Comparison of ENCODE assay signal across 11 mouse cellular contexts in genomic region chr4:130391265-130391664, GRCm38 (mm10). TPM values are rescaled to one million over a fixed set of nuclear protein-coding genes. Genes with fewer than 3 reads are reported as not detected.
DNase-seq lines count a peak whose midpoint lies in the region; ATAC-seq and TF ChIP-seq lines count a peak whose summit lies in the region.
"Had no signal": no experiment of that assay in that cellular context is flagged by ENCODE, and none has a peak within 500 bp of the region (broad histone marks: within the 10 kb centered on the region; RNA-seq: fewer than 3 reads in every experiment).

No protein-coding gene starts in this region.

- ATAC-seq in liver, embryonic 14.5 days (ENCODE audit: insufficient read depth) = no peak
- no peak for ATAC-seq in liver, embryonic 11.5 days (replicated peaks; ENCODE audit: low FRiP score)
- no peak for ATAC-seq in midbrain, embryonic 13.5 days

- no peak overlapping the region for H3K9ac ChIP-seq in liver, embryonic 14.5 days (replicated peaks)
- no peak overlapping the region for H3K9ac ChIP-seq in liver, embryonic 11.5 days (ENCODE audit: low read depth, low read length)
- H3K9ac ChIP-seq in midbrain, embryonic 13.5 days (replicated peaks) = no peak overlapping the region
- H3K9ac ChIP-seq: embryonic facial prominence, embryonic 13.5 days; liver, embryonic 15.5 days had no signal

- H3K27ac ChIP-seq in gastrocnemius, adult 2 months = no peak overlapping the region
- H3K27ac ChIP-seq in liver, embryonic 14.5 days = no peak overlapping the region
- no peak overlapping the region for H3K27ac ChIP-seq in liver, embryonic 11.5 days (ENCODE audit: low read depth, low read length)
- 0 out of 2 replicates have a peak overlapping the region, but pooled peaks have one; percentile 2 for H3K27ac ChIP-seq in midbrain, embryonic 13.5 days
- H3K27ac ChIP-seq: embryonic facial prominence, embryonic 13.5 days; liver, embryonic 15.5 days had no signal

- H3K4me1 ChIP-seq in liver, embryonic 14.5 days (replicated peaks; ENCODE audit: control insufficient read depth in 2 of 2, insufficient read depth in 2 of 2, low read length in 1 of 2) = no peaks in the 10 kb centered on the region
- no peaks in the 10 kb centered on the region for H3K4me1 ChIP-seq in liver, embryonic 11.5 days (replicated peaks; ENCODE audit: control insufficient read depth, insufficient read depth, low read length)
- 0 out of 2 replicates have a peak, but pooled peaks cover 14% of the 10 kb centered on the region for H3K4me1 ChIP-seq in midbrain, embryonic 13.5 days (replicated peaks)
- H3K4me1 ChIP-seq: embryonic facial prominence, embryonic 13.5 days; liver, embryonic 15.5 days had no signal

- H3K4me2 ChIP-seq in liver, embryonic 14.5 days (ENCODE audit: low read depth) = no peak overlapping the region
- no peak overlapping the region for H3K4me2 ChIP-seq in liver, embryonic 11.5 days
- H3K4me2 ChIP-seq in midbrain, embryonic 13.5 days (replicated peaks) = no peak overlapping the region
- H3K4me2 ChIP-seq: embryonic facial prominence, embryonic 13.5 days; liver, embryonic 15.5 days had no signal

- TF ChIP-seq CTCF in gastrocnemius, adult 2 months (IDR thresholded peaks at IDR 0.05) = peak; percentile 12; the same call in 1 of the 2 replicates
- TF ChIP-seq CTCF in liver, embryonic 14.5 days (IDR thresholded peaks at IDR 0.05; ENCODE audit: low read depth) = peak; percentile 34

- H3K36me3 ChIP-seq in liver, embryonic 14.5 days (replicated peaks; ENCODE audit: control insufficient read depth, insufficient read depth, low read depth) = peaks cover 33% of the 10 kb centered on the region
- peaks cover 25% of the 10 kb centered on the region for H3K36me3 ChIP-seq in liver, embryonic 11.5 days (ENCODE audit: control insufficient read depth, insufficient read depth, low read length)
- peaks cover 37% of the 10 kb centered on the region for H3K36me3 ChIP-seq in midbrain, embryonic 13.5 days

- no peak overlapping the region for H3K4me3 ChIP-seq in gastrocnemius, adult 2 months
- H3K4me3 ChIP-seq in liver, embryonic 14.5 days (ENCODE audit: insufficient read depth in 1 of 2, low read depth in 2 of 2, low read length in 2 of 2) = no peak overlapping the region
- H3K4me3 ChIP-seq in liver, embryonic 11.5 days (ENCODE audit: low read depth, low read length) = no peak overlapping the region
- no peak overlapping the region for H3K4me3 ChIP-seq in midbrain, embryonic 13.5 days (replicated peaks)
- H3K4me3 ChIP-seq: embryonic facial prominence, embryonic 13.5 days; liver, embryonic 15.5 days had no signal

- DNase-seq in gastrocnemius, adult 2 months = no peak
- no peak for DNase-seq in gastrocnemius, postnatal 25 days
- no peak for DNase-seq in liver, embryonic 14.5 days (ENCODE audit: low read depth in 3 of 3, low spot score in 3 of 3)
- DNase-seq in liver, embryonic 11.5 days (ENCODE audit: low spot score) = no peak
- DNase-seq in brain, adult 2 months (ENCODE audit: low read depth, low spot score) = peak; percentile 17
- no peak for DNase-seq in spleen, postnatal 10 days (ENCODE audit: low spot score in 2 of 2)
- DNase-seq in right cerebral cortex, adult 2 months (ENCODE audit: low spot score in 2 of 2) = no peak
- DNase-seq: adrenal gland, postnatal 10 days had no signal

- WGBS in liver, embryonic 14.5 days (ENCODE audit: insufficient replicate concordance) = 66% methylated on average over 3 of the region's 3 CpGs
- 72% methylated on average over 3 of the region's 3 CpGs for WGBS in liver, embryonic 11.5 days
- 54% methylated on average over 3 of the region's 3 CpGs for WGBS in midbrain, embryonic 13.5 days

- intact Hi-C loops in gastrocnemius, adult 2 months (cut with DNase I) = no loop called here

- H3K27me3 ChIP-seq in liver, embryonic 14.5 days (ENCODE audit: control insufficient read depth, insufficient read depth, low read length) = no peaks in the 10 kb centered on the region
- H3K27me3 ChIP-seq in liver, embryonic 11.5 days (replicated peaks; ENCODE audit: control insufficient read depth, insufficient read depth, low read length) = no peaks in the 10 kb centered on the region
- no peaks in the 10 kb centered on the region for H3K27me3 ChIP-seq in midbrain, embryonic 13.5 days
- H3K27me3 ChIP-seq: embryonic facial prominence, embryonic 13.5 days; liver, embryonic 15.5 days had no signal

- no peak for TF ChIP-seq EP300 in liver, embryonic 14.5 days (IDR thresholded peaks at IDR 0.05; ENCODE audit: low read depth)

- H3K9me3 ChIP-seq in liver, embryonic 14.5 days (ENCODE audit: control insufficient read depth, low read length) = no peaks in the 10 kb centered on the region
- H3K9me3 ChIP-seq in liver, embryonic 11.5 days (ENCODE audit: control insufficient read depth, low read length) = no peaks in the 10 kb centered on the region
- H3K9me3 ChIP-seq in midbrain, embryonic 13.5 days = no peaks in the 10 kb centered on the region
- H3K9me3 ChIP-seq: embryonic facial prominence, embryonic 13.5 days; liver, embryonic 15.5 days had no signal

RNA-seq across cellular contexts. Expression of gene Snrnp40, which starts 31.3 kb away (rescaled TPM):
- total RNA-seq in gastrocnemius, adult 2 months (2021) = 10 to 100 TPM in 1 of 2 experiments, 1 to 10 TPM in 1; 9.5 to 13.0 TPM
- 10 to 100 TPM; 10.9 to 11.2 TPM for total RNA-seq in gastrocnemius, postnatal 25 days (2021)
- polyA plus RNA-seq in liver, embryonic 14.5 days (2012; rRNA removed) = 39.8 and 50.3 TPM in 2 replicates
- 74.6 and 77.2 TPM in 2 replicates for polyA plus RNA-seq in liver, embryonic 14.5 days (2014; fragmentation: Nextera tagmentation; extraction: Ambion mirVana)
- 151 and 170 TPM in 2 replicates for polyA plus RNA-seq in liver, embryonic 11.5 days (2014; fragmentation: Nextera tagmentation; extraction: Ambion mirVana)
- 138 and 145 TPM in 2 replicates for polyA plus RNA-seq in midbrain, embryonic 13.5 days (2015; fragmentation: Nextera tagmentation; extraction: Ambion mirVana)

RNA-seq across cellular contexts. Expression of gene Zcchc17, which starts 31.5 kb away (rescaled TPM):
- total RNA-seq in gastrocnemius, adult 2 months (2021) = 10 to 100 TPM; 38.4 to 47.3 TPM
- total RNA-seq in gastrocnemius, postnatal 25 days (2021) = 10 to 100 TPM; 36.1 to 37.7 TPM
- polyA plus RNA-seq in liver, embryonic 14.5 days (2012; rRNA removed) = 10.8 and 17.1 TPM in 2 replicates
- polyA plus RNA-seq in liver, embryonic 14.5 days (2014; fragmentation: Nextera tagmentation; extraction: Ambion mirVana) = 44.9 and 49.7 TPM in 2 replicates
- 65.0 and 70.5 TPM in 2 replicates for polyA plus RNA-seq in liver, embryonic 11.5 days (2014; fragmentation: Nextera tagmentation; extraction: Ambion mirVana)
- polyA plus RNA-seq in midbrain, embryonic 13.5 days (2015; fragmentation: Nextera tagmentation; extraction: Ambion mirVana) = 84.6 and 87.4 TPM in 2 replicates
